Mouse (Mus musculus) hindbrain, embryonic 11.5 days (tissue): ENCODE data around the gene Marcksl1. TPM values are rescaled to one million over a fixed set of nuclear protein-coding genes. Genes with fewer than 3 reads are reported as not detected.
A peak's percentile ranks its signal among the peaks of the same experiment; 100 is the strongest.
"Not testable (repeated sequence)": the region's sequence is repeated elsewhere in the genome, so short reads cannot be mapped to it uniquely, and the experiment has no call there.

Experiments
- ATAC-seq: fragments of 200-750 bp; cut with Nextera tagmentation; 2 replicates; pipeline ENCODE4 v1.8.0; 2017; ENCODE audit warnings: mild to moderate bottlenecking, moderate TSS enrichment, moderate library complexity; ENCODE audit not compliant: low FRiP score
- DNase-seq: peaks from one replicate; pipeline ENCODE4 v3.0.0-alpha.2; 2015; ENCODE audit warnings: low spot score
- H3K27ac ChIP-seq: fragments of 300-500 bp; sonication (generic); 2 replicates; pipeline ENCODE4 v1.5.1; 2014; ENCODE audit warnings: mild to moderate bottlenecking, low read depth, low read length
- H3K27me3 ChIP-seq: fragments of 300-500 bp; sonication (generic); 2 replicates; pipeline ENCODE4 v1.6.1; 2014; ENCODE audit warnings: mild to moderate bottlenecking, low read length, moderate library complexity, mixed read lengths; ENCODE audit not compliant: control insufficient read depth, insufficient read depth
- H3K36me3 ChIP-seq: fragments of 300-500 bp; sonication (generic); 2 replicates; pipeline ENCODE4 v1.6.1; 2014; ENCODE audit warnings: mild to moderate bottlenecking, low read length, moderate library complexity, mixed read lengths; ENCODE audit not compliant: control insufficient read depth, insufficient read depth
- H3K4me1 ChIP-seq: fragments of 300-500 bp; sonication (generic); replicated peaks from 2 replicates; pipeline ENCODE4 v1.6.1; 2014; ENCODE audit warnings: low read length, mixed read lengths; ENCODE audit not compliant: control insufficient read depth, insufficient read depth
- H3K4me2 ChIP-seq: fragments of 300-500 bp; sonication (generic); replicated peaks from 2 replicates; pipeline ENCODE4 v1.6.1; 2014; ENCODE audit warnings: mild to moderate bottlenecking, low read depth, low read length
- H3K4me3 ChIP-seq: fragments of 300-500 bp; sonication (generic); 2 replicates; pipeline ENCODE4 v1.5.1; 2014; ENCODE audit warnings: low read depth, low read length
- H3K9ac ChIP-seq: fragments of 300-500 bp; sonication (generic); 2 replicates; pipeline ENCODE4 v1.6.1; 2014; ENCODE audit warnings: low read depth, low read length
- H3K9me3 ChIP-seq: fragments of 300-500 bp; sonication (generic); 2 replicates; pipeline ENCODE4 v1.6.1; 2016; ENCODE audit warnings: low read length; ENCODE audit not compliant: control insufficient read depth
- WGBS: fragments of 180-500 bp; shearing (Covaris S2); extraction: QIAGEN DNeasy Blood & Tissue Kit; methylation state at CpG from one replicate; pipeline ENCODE4 v1.1.7; 2014; 5-methylcytosine and 5-hydroxymethylcytosine counted together
- polyA plus RNA-seq: library from polyadenylated mRNA; unstranded; fragments of >200 nt; fragmentation: Nextera tagmentation; extraction: Ambion mirVana; gene quantifications from 2 replicates; pipeline ENCODE4 v1.2.1, GENCODE M21; 2014

Marcksl1 gene
- polyA plus RNA-seq, 1 experiment from 2014 or later = 1,707 TPM

DNA sequence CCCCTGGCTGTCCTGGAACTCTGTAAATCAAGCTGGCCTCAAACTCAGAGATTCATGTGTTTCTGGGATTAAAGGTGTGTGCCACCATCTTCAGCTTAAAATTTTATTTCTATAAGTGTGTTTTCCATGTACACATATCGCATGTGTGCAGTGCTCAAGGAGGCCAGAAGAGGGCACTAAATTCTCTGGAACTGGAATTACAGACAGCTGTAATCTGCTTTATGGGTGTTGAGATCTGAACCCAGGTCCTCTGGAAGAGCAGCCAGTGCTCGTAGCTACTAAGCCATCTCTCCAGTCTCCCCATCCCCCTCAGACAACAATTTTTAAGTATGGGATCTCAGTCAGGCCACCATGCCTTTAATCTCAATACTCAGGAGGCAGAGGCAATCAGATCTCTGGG lies 35.9 kb downstream of the Marcksl1 start:
- H3K27me3 ChIP-seq = no peaks in the 10 kb centered on the region
- H3K9me3 ChIP-seq = no peaks in the 10 kb centered on the region
- no peak overlapping the region for H3K9ac ChIP-seq
- DNase-seq (peak; percentile 30), ATAC-seq (no peak)
- H3K4me3 ChIP-seq = no peak overlapping the region
- no peaks in the 10 kb centered on the region for H3K4me1 ChIP-seq
- no peak overlapping the region for H3K27ac ChIP-seq
- WGBS = 84% methylated on average over 2 of the region's 2 CpGs
- H3K36me3 ChIP-seq = no peaks in the 10 kb centered on the region
- H3K4me2 ChIP-seq = no peak overlapping the region

DNA sequence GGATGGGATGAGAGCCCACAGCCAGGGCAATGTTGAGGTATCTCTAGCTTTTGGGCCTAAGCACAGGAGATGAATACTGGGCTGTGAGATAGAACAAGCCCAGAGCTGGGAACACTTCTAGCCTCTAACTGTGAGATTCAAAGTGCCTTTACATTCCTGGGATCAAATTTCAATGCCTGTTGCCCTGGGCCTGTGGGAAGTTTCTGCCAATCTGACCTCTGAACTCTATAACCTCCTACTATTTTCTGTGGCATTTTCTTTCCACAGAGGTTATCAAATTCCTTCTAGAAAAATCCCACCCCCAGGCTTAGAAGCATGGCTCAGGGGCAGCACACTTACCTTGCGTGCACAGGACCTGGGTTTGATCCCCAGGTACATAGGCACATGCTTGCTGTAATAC lies 36.9 kb downstream of the Marcksl1 start:
- H3K9me3 ChIP-seq = no peaks in the 10 kb centered on the region
- H3K4me1 ChIP-seq = no peaks in the 10 kb centered on the region
- no peak overlapping the region for H3K4me3 ChIP-seq
- no peak overlapping the region for H3K9ac ChIP-seq
- no peak overlapping the region for H3K27ac ChIP-seq
- H3K36me3 ChIP-seq = no peaks in the 10 kb centered on the region
- DNase-seq (no peak), ATAC-seq (no peak)
- H3K27me3 ChIP-seq = no peaks in the 10 kb centered on the region
- H3K4me2 ChIP-seq = no peak overlapping the region
- WGBS = 35% methylated on average over 1 of the region's 1 CpGs

DNA sequence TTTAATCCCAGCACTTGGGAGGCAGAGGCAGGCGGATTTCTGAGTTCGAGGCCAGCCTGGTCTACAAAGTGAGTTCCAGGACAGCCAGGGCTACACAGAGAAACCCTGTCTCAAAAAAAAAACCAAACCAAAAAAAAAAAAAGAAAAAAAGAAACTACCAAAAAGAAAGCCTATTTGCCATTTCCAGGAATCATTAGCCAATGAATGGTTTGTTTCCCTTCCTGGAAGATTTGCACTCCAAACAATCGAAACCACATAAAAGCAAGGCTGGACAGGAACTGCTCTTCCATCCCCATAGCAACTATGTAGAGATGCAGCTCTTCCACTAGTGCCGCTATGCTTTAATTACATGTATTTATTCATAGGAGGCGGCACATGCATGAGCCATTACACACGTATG lies 41.1 kb downstream of the Marcksl1 start:
- H3K36me3 ChIP-seq, H3K27ac ChIP-seq, H3K9ac ChIP-seq, H3K27me3 ChIP-seq, ATAC-seq, H3K4me2 ChIP-seq, DNase-seq, H3K4me1 ChIP-seq, H3K9me3 ChIP-seq, H3K4me3 ChIP-seq: not testable (repeated sequence)
- 64% methylated on average over 4 of the region's 6 CpGs for WGBS

DNA sequence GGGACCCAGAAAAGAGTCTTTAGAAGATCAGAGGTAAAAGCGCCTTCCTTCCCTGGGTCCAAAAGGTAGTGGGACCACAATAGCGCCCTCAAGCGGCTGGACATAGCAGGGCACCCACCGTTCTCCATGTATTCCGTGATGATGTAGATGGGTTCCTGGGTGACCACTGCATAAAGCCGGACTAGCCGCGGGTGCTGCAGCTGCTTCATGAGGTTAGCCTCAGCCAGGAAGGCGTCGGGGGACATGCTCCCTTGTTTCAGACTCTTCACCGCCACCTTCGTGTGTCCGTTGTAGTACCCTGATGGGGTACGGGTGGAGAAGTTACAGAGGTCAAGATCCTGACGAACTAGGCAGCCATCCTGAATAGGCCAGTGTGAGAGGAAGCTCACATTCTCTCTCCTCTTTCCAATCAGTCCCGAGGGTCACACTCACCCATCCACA lies 42.1 kb downstream of the Marcksl1 start:
- peak overlapping the region; percentile 35 for H3K4me3 ChIP-seq
- WGBS = 2% methylated on average over 16 of the region's 16 CpGs
- no peaks in the 10 kb centered on the region for H3K9me3 ChIP-seq
- H3K4me1 ChIP-seq = no peaks in the 10 kb centered on the region
- no peak overlapping the region for H3K27ac ChIP-seq
- DNase-seq = peak; percentile 68
- H3K27me3 ChIP-seq = no peaks in the 10 kb centered on the region
- H3K36me3 ChIP-seq = no peaks in the 10 kb centered on the region
- H3K4me2 ChIP-seq = peak overlapping the region; percentile 79
- ATAC-seq = no peak; the same call in 1 of the 2 replicates
- H3K9ac ChIP-seq = peak overlapping the region; percentile 44; the same call in 1 of the 2 replicates

DNA sequence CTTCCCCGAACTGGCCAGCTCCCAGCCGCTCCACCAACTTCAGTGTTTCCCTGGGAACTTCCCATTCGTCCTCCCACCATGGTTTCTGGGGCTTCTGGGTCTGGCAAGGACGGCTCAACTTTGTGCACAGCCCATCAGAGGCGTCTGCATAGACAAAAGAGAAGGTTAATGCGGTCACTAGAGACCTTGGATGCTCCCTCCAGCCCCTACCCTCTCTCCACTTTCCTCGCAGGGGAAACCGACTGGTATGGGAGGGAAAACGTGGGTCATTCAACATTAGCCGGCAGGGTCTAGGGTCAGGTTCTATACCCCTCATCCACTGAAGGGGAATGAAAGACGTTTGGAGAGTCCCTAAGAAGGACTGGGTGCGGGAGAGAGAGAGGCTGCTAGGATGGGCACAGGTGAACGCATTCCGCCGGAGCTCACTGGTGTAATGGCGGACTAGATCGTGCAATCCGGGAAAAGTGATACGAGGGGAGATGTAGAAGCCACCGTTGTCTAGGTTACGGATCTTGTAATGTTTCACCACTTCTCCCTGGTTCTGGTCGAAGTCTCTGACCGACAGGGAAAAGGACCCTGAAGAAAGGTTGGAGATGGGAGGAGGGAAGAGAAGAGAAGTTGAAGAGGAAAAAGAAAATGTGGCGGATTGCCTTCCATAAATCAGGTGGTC lies 42.6 kb downstream of the Marcksl1 start:
- H3K4me1 ChIP-seq = no peaks in the 10 kb centered on the region
- H3K9me3 ChIP-seq = no peaks in the 10 kb centered on the region
- H3K27ac ChIP-seq = no peak overlapping the region
- under 1% methylated on average over 24 of the region's 24 CpGs for WGBS
- no peaks in the 10 kb centered on the region for H3K36me3 ChIP-seq
- peak overlapping the region; percentile 44 for H3K9ac ChIP-seq
- ATAC-seq (peak; percentile 69), DNase-seq (peak; percentile 39)
- H3K4me2 ChIP-seq = peak overlapping the region; percentile 79
- H3K27me3 ChIP-seq = no peaks in the 10 kb centered on the region
- peak overlapping the region; percentile 35 for H3K4me3 ChIP-seq

DNA sequence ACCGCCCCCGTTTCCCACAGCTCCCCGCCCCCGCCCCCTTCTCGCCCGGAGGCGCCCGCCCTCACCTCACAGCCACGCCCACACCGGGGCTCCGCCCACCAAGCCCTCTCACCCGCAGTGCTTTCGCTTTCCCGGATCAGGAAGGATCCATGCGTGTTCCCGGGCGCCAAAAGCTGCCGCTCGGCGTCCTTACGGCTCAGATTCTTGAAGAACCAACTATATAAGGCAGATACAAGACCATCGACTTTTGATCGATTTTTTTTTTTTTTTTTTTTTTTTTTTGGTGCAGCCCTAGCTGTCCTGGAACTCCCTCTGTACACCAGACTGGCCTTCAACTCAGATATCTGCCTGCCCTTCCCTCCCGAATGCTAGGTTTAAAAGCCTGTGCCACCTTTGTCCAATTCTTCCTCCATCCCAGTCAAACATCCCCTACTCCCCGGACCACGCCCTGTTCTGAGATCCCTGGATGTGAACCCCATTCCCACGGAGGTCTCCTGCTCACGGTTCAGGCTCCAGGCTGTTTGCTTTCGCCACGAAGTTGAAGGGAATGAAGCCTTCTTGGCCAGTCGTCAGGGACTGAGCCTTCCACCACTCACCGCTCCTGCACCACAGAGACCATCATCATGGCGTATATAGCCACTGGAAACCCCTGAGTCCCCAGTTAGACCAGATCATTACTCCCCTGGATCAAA lies 43.3 kb downstream of the Marcksl1 start:
- Histone ChIP-seq H3K9ac (peak overlapping the region; percentile 38), H3K4me1 (no peaks in the 10 kb centered on the region), H3K27ac (no peak overlapping the region), H3K27me3 (no peaks in the 10 kb centered on the region), H3K4me3 (peak overlapping the region; percentile 35), H3K4me2 (peak overlapping the region; percentile 79), H3K36me3 (no peaks in the 10 kb centered on the region), H3K9me3 (no peaks in the 10 kb centered on the region)
- peak; percentile 94 for DNase-seq
- peak; percentile 74 for ATAC-seq
- WGBS = 8% methylated on average over 31 of the region's 33 CpGs

DNA sequence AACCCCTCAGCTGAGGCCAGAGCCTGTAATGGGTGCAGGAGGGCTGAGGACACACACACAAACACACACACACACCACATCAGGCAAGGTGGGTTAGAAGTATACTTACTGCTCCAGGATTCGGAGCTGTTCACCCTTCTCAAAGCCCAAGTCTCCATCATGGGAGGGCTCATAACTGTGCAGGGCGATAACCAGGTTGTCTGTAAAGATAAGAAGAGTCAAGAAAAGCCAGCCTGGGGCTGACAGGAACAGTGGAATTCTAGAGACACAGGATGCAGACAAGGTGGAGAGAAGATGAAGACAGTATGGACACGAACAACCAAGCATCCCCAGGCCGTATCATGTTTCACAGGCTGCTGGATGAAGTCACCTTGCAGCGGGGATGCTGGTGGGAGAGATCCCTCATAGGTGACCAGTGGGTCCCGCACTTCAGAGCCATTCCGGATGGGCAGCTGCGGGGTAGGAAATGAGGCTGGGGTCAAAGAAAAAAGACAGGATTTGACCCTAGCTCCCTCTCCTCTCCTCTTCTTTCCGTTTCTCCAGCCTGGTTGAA lies 44.0 kb downstream of the Marcksl1 start:
- Histone ChIP-seq H3K9ac (no peak overlapping the region), H3K4me3 (no peak overlapping the region), H3K27me3 (no peaks in the 10 kb centered on the region), H3K27ac (no peak overlapping the region), H3K4me2 (no peak overlapping the region; the same call in 1 of the 2 replicates), H3K9me3 (no peaks in the 10 kb centered on the region), H3K4me1 (no peaks in the 10 kb centered on the region), H3K36me3 (no peaks in the 10 kb centered on the region)
- ATAC-seq = 0 out of 2 replicates have a peak, but pooled peaks have one; percentile 4
- DNase-seq = no peak
- WGBS = 79% methylated on average over 9 of the region's 9 CpGs

DNA sequence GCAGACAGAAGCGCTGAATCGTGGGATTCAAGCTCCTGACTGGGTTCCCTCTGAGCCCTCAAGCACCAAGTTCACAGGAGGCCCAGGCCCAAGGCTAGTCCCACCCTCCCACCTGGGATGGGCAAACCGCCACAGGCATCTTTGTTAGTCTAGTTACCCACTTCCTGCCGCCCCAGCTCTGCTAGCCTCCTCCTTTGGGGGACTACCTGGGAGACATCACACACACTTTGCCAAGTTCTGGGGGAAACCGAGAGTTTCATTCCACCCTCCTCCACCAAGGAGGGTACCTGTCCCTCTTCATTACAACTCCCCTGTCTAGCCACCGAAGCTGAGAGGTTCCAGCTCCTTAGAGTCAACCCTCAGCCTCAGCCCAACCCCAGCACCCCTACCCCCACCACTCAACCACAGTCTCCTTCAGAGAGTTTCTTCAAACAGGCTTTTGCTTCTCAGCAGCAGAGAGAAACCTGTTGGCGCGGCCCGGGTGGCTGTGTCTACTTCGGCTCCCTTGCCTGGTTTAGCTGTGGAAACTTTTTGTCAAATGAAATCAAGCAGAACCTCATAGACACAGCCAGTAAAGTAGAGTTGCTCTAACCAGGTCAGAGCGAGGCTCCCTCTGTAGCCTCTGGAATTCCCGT lies 45.1 kb downstream of the Marcksl1 start:
- 87% methylated on average over 12 of the region's 12 CpGs for WGBS
- no peak for ATAC-seq
- DNase-seq = no peak
- no peaks in the 10 kb centered on the region for H3K9me3 ChIP-seq
- H3K4me1 ChIP-seq = no peaks in the 10 kb centered on the region
- H3K4me3 ChIP-seq = no peak overlapping the region
- H3K27me3 ChIP-seq = no peaks in the 10 kb centered on the region
- H3K27ac ChIP-seq = no peak overlapping the region
- no peak overlapping the region for H3K9ac ChIP-seq
- no peaks in the 10 kb centered on the region for H3K36me3 ChIP-seq
- H3K4me2 ChIP-seq = no peak overlapping the region
